In the genomic region with DNA sequence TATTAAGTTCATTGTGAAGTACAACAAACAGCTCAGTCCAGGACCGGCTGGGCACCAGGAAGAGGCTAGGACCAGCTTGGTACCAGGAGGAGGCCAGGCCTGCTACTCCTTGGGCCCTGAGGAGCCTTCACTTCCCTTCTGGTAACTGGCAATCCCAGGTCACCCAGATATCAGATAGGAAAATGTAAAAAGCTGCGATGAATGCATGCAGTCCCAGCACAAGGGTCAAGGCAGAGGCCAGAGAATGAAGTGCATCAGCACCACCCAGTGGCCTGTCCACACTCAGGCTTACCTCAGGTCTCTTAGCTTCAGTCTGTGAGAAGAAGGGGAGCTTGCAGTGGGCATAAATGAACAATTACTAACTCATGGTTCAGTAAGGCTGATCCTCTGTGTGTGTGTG, we compare ENCODE assay signal across 8 mouse cellular contexts. TPM values are rescaled to one million over a fixed set of nuclear protein-coding genes. Genes with fewer than 3 reads are reported as not detected.
A peak's percentile ranks its signal among the peaks of the same experiment; 100 is the strongest.
DNase-seq lines count a peak whose midpoint lies in the region; ATAC-seq lines count a peak whose summit lies in the region.

No protein-coding gene starts in this region.

- DNase-seq in cerebellum, postnatal 4 days (ENCODE audit: low spot score in 2 of 2), result no peak
- peak; percentile 32 for DNase-seq in urinary bladder, postnatal 14 days (ENCODE audit: low spot score)
- no peak for DNase-seq in urinary bladder, adult 2 months (ENCODE audit: low spot score)
- DNase-seq in yolk sac, embryonic 10.5 days (ENCODE audit: low spot score), result peak; percentile 25
- no peak for DNase-seq in left cerebral cortex, adult 9 months (ENCODE audit: low spot score in 2 of 2)
- no peak for DNase-seq in right cerebral cortex, postnatal 25 days

- peak; percentile 54 for ATAC-seq in cerebellum, adult (ENCODE audit: insufficient number of reproducible peaks, low FRiP score, low TSS enrichment)
- no peak for ATAC-seq in kidney, embryonic 14.5 days (ENCODE audit: low FRiP score, low TSS enrichment)

- no peaks in the 10 kb centered on the region for H3K27me3 ChIP-seq in kidney, embryonic 14.5 days (ENCODE audit: control insufficient read depth, insufficient read depth, low read length)

- H3K4me2 ChIP-seq in kidney, embryonic 14.5 days (replicated peaks; ENCODE audit: low read depth, low read length), result no peak overlapping the region

- no peak overlapping the region for H3K9ac ChIP-seq in kidney, embryonic 14.5 days (ENCODE audit: low read depth, low read length)

- H3K4me1 ChIP-seq in kidney, embryonic 14.5 days (ENCODE audit: control insufficient read depth, insufficient read depth, low read length), result 0 out of 2 replicates have a peak, but pooled peaks cover 4% of the 10 kb centered on the region

- 59% methylated on average over 2 of the region's 2 CpGs for WGBS in kidney, embryonic 14.5 days

- no peak overlapping the region for H3K4me3 ChIP-seq in kidney, embryonic 14.5 days (ENCODE audit: low read length)

- H3K36me3 ChIP-seq in kidney, embryonic 14.5 days (ENCODE audit: control insufficient read depth, insufficient read depth, low read length), result peaks cover 8% of the 10 kb centered on the region; the same call in 1 of the 2 replicates

- H3K27ac ChIP-seq in kidney, embryonic 14.5 days (ENCODE audit: low read depth, low read length), result peak overlapping the region; percentile 20; the same call in 1 of the 2 replicates

- H3K9me3 ChIP-seq in kidney, embryonic 14.5 days (ENCODE audit: control insufficient read depth, low read length), result no peaks in the 10 kb centered on the region

RNA-seq across cellular contexts. Expression of a gene that starts 20.9 kb away (rescaled TPM):
- polyA plus RNA-seq in urinary bladder, adult 2 months (2012; rRNA removed), result 27.4 and 31.9 TPM in 2 replicates
- 36.7 and 55.9 TPM in 2 replicates for polyA plus RNA-seq in kidney, embryonic 14.5 days (2014; fragmentation: Nextera tagmentation; extraction: Ambion mirVana)

Comparison
In these comparisons a context has a peak if more than half of its experiments do, and no peak if none do; other contexts are left out.
1. DNase-seq: peak in urinary bladder, postnatal 14 days (single experiment) and yolk sac, embryonic 10.5 days (single experiment); none in cerebellum, postnatal 4 days (0 of 2), urinary bladder, adult 2 months (single experiment), left cerebral cortex, adult 9 months (0 of 2) and right cerebral cortex, postnatal 25 days (single experiment).